Mouse (Mus musculus): ENCODE measurements at regions not wholly inside any gene's neighbourhood (a gene's known extent, or its start where the extent isn't known, plus 50 kb on each side); places are given as distances from the start of the nearest gene placed in this dataset.

DNA sequence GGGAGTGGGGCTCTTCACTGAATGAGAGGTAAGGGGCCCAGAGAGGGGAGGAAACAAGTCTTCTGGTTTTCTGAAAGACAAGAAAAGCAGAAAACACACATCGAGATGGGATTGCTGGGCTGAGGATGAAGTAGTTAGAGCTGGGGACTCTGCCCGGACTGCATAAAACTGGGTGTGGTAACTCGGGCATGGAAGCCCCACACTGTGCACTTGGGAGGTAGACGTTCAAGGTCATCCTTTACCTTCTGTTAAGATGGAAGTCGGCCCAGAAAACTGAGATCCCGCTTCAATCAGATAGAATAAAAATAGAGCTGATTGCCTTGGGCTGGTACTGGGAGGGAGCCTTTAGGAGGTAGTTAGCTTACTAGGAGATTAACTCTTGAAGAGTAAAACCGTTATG, 107.2 kb downstream of the Rassf10 start:
- peak; percentile 34 to 69 for DNase-seq

DNA sequence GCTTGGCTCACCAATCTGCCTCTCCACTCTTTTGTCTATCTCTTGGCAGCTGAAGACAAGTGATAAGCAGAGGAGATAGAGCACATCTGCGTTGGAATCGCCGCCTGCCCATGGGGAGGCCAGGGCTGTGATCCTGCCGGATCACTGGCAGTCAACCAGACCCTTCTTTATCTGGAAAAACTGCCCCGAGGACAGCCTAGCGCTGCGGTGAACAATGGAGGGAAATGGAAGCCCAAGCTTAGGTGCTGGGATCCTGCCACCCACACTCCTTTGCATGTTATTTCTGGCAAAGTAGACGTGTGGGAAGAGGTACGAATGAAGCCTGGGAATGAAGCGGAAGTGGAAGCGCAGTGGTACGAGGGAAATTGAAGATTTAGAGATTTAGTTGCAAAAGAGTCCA, 112.8 kb downstream of the Rassf10 start:
- no peak for DNase-seq

DNA sequence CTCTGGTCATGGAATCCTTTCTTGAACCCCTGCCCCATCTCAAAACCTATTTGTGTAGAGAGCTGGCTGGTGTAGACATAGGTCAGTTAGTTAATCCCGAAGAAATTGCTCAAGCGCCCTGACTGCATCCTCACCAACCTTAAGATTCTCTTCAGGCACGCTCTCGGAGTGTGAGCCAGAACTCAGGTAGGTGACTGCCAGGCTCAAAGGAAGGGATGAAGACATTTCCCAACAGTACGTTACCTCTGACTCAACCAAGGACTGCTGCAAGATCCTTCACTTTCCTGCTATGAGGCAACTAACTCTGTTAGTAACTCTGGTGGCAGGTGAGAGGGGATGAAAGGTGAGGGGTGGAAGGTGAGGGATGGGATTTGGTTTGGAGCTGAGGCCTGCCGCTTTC, 114.5 kb downstream of the Rassf10 start:
- no peak for DNase-seq

DNA sequence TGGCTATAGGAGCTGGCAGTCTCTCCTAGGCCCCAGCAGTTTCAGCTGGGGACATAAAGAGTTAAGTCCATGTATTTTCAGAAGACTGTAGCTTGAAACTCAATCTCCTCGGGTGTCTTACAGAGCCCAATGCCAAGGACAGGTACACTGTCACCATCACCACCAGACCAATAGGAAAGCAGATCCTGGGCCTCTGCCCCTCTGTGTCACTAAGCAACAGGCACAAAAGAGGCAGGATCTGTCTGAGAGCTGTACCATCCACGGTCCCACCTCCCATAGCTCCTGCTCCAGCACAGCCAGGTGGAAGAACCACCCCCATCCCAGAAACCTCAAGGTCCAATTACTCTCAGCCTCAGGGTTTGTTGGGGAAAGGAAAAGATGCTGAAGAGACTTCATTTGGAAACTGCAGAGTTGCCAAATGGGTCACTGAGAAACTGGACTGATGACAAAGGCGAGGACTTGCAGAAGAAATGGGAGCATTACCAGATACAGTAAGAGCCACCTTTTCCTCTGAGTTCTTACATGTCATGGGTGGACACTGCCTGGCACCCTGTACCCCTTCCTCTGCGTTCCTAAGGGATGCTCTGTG, 115.7 kb downstream of the Rassf10 start:
- DNase-seq: peak; percentile 44 to 49

DNA sequence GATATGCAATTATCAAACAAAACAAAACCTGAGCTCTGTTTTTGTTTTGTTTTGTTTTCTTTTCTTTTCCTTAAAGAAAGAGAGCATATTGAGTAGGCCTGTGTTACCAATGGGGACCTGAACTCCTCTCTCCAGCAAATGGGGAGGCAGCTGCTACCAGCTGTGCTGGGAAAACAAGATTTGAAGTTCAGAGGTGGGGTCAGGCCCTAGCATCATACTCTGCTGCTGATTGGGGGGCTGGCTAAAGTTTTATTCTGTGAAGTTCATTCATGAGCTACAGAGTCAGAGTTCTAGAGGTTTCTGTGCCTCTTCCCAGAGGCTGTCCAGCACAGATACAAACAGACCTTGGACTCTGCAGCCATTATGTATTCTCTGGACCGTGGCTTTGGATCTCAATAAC, 117.7 kb downstream of the Rassf10 start:
- no peak for DNase-seq

DNA sequence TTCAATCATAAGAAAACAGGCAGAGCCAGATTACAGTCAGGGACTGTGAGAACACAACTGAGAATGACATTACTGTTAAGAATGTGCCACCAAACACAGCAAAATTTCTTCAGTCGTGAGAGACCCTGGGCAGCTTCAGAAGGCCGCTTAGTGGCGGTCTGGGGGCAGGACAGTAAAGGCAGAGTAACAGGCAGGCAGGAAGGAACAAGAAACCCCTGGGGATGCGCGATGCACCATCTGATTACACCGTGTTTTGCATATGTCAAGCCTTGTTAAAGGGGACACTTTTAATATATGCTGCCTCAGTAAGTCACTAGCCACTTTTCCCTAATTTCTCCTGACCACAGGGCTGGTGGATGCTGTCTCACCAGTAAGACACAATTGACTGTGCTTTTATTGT, 120.0 kb downstream of the Rassf10 start:
- no peak for DNase-seq

DNA sequence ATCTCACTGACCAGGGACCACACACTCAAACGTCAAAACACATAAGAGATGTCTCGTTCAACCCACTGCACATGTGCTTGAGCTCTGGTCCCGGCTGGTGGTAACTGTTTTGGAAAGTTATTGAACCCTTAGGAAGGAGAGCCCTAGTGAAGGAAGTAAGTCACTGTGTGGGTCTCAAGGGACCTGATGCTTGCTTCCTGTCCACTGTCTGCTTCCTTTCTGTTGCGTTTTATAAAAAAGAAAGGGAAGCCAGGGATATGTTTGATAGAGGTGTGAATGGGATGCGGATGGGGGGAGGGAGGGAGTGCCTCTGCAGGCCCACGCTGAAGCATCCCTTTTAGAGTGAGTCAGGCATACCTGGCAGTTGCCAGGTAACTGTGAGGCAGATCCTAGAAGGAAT, 121.6 kb downstream of the Rassf10 start:
- no peak for DNase-seq

DNA sequence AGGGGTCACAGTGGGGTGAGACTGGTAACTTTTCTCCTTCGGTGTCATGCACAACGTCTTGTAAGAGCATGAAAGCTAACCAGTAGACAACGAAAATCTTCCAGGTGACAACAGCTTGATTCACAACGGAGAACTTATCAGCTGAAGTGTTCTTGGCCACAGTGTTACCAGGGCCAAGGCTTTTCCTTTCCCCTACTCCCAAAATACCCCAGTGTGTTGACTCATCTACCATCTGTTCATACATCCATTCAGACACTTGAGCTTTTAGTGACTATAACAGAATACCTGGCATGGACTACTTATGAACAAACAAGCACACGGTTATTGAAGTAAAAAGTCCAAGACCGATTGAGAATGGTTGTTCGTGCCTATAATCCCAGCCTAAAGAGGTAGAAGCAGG, 122.5 kb downstream of the Rassf10 start:
- DNase-seq: no peak

DNA sequence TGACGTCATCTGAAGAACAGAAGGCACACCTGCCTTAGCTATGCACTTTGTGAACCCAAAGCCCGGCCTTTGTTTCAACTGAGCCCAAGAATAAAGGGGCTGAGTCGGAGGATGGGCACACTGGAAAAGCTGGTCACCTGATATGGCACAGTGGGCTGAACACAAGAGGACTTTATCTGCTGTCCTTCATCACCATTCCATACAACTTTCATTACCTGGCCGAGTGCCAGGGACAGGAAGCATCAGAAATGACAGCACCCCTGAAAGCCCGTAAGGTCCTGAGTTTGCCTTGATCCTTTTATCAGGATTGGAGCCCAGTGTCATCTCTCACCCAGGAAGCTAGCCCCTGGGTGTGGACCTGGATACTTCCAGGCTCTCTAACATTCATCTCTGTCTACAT, 126.1 kb upstream of the Arntl start:
- no peak for DNase-seq

DNA sequence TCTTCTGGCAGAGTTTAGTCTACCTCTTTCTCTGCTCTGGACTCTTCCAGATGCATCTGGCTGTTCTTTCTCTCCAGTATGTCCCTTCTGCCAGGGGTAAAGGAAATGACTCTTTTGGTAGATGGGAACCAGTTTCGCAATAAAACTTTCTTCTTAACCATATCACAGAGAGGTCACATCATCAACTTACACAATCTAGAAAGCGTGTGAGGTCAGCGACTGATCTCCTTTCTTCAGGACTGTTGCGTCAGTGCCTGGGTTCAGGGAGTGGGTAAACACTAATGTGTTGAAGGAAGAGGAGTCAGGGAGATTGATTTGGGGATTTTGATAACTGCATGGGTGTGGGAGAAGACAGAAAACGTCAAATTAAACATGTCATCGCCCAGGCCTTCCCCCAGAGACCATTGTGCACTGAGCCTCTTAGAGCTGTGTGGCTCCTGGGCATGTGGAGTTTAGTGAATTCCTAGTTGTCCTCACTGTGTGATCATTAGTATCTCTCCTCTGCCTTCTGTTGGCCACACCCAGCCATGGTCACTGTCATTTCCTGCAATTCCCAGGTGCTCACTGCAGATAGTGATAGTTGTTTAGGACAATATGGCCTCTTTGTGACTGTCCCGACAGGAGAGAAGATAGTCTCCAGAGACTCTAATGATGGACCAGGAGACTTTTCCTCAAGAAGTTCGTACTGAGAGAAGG, 122.2 kb upstream of the Arntl start:
- no peak for DNase-seq

DNA sequence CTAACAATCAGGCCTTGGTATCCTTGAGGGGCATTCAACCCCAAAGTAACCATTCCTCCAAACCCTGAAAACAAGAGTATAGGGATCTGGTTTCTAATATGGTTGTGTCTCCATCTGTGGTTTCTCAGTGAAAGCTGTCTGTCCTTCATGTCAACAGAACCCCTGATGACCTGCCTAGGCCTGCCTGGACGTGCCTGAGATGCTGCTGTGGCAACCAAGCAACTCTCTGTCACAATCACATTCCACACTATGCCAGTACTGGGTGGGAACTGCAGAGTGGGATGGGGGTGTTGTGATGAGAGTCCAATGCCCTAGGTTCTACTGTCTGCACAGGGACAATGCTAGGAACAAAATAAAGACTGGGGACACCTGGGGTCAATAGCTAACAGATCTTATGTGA, 121.1 kb upstream of the Arntl start:
- no peak for DNase-seq

DNA sequence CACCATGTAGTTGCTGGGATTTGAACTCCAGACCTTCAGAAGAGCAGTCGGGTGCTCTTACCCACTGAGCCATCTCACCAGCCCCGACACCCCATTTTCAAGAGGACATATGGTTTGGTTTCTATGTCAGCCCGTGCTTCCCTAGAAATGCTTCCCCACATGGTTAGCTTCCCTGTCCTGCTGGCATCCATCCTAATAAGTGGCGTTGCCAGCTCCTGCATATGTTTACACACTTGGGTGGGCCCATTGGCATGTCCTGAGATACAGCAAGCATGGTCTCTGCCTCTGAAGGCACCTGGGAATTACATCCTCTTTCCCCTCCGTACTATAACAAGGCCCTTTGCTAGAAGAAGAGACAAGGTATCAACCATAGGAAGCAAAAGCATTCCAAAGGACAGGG, 119.6 kb upstream of the Arntl start:
- peak; percentile 70 to 77 for DNase-seq

DNA sequence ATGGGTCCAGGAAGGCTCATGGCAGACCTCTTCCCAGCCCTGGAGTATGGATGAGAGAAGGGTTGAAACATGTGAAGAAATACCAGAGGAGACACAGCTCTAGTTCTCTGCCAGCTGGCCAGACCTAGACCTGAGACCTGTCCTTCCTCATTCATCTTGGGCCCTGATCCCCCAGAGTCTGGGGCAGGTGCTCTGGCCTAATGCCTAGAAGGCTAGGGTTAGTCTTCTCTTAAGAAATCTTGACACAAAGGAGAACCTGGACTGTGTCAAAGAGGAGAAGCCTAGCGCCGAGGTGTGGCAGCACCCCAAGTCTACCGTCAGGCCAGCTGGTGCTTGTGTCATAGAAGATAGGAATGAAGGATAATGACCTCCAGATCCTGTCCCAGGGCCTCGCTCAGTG, 118.2 kb upstream of the Arntl start:
- no peak for DNase-seq

DNA sequence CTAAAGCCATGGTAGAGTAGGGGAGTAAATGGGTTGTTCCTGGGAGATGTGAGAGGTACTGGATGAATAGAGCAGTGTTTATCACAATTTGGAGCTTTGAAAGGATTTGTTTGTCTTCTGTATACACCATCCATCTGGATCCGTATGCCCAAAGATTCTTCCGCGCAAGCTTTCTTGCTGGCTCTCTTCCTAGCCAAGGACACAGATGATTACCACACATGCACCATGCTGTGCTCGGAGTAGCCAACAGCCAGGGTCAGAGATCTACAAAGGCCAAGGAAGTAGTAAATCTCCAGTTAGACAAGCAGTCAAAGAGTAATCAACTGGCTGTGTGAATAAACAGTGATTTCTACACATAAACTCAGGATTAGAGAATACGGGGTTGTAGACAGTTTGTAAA, 113.3 kb upstream of the Arntl start:
- DNase-seq: peak in 1 of 2 experiments; percentile 34

DNA sequence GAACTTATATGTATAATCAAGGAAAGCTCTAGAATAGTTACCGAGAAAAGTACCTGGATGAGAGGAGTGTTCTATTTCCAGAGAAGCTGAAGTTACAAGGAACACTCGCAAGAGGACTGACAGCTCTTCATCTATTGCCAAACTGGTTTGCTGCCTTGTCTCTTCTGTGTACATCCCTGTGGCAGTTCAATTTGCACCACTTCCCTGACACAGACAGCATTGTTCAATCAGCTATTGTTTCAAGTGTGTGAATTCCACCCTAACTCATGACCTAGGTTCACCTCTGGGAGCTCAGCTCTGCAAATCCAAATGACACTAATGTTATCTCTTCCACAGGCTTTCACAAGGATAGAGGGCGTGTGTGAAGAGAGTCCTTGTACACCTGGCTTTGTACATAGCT, 112.2 kb upstream of the Arntl start:
- no peak for DNase-seq

DNA sequence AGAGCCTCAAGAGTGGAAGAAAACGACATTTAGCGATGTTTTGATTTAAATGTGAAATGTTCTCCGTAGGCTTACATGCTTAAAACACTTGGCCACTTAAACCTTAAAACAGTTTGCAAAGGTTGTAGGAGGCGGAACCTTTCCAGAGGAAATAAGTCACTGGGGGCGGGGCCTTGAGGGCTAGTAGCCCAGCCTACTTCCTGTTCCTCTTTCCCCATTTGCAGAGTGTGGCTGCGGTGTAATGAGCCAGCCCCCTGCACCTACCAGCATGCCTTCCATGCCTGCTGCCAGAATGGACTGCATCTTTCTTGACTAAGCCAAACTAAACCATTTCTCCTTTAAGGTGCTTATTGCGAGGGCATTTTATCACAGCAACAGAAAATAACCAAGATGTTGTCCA, 103.0 kb upstream of the Arntl start:
- no peak for DNase-seq

DNA sequence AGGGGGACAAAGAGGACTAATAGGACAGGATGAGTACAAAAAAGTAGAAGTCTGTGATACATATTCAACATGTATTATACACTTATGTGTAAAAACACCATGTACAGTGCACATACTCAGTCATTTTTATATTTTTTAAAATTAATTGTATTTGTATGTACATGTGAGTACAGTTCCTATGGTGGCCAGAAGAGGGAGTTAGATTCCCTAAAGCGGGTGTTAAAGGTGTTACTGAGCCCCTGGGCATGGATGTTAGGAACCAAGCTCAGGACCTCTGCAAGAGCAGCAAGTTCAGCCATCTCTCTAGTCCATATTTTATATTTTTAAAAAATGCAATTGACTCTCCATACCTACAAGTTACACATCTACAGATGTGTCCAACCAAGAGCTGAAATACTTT, 101.9 kb upstream of the Arntl start:
- DNase-seq: no peak

DNA sequence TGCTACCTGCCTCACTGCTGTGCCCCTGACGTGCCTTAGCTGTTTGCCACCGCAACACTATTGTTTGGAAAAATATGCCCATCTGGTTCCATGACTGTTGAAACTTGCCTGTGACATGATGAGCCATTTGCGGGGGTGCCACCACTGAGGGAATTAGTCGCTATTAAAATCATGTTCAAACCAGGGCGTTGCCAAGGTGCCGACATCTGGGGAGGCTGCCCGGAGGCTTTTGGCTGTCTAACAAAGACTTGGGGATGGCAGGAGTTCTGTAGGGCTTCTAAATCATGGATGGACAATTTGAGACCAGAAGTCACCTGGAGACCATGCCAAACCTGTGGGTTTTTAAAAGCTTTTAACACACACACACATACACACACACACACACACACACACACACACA, 100.5 kb upstream of the Arntl start:
- no peak for DNase-seq

DNA sequence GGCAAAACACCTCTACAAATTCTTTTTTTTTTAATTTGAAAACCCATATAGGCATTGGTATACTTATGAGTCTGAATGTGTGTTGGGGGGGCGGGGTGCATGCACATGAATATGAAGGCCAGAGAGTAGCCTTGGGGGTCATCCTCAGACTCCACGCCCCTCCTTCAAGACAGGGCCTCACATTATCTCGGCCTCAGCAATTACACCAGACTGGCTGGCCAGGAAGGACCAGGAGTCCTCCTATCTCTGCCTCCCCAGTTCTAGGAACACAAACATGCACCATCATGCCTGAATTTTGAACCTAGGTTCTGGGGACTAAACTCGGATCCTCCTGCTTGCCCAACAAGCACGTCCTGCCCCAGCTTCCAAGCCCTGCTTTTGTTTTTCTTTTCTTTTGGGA, 99.3 kb upstream of the Arntl start:
- DNase-seq: no peak

DNA sequence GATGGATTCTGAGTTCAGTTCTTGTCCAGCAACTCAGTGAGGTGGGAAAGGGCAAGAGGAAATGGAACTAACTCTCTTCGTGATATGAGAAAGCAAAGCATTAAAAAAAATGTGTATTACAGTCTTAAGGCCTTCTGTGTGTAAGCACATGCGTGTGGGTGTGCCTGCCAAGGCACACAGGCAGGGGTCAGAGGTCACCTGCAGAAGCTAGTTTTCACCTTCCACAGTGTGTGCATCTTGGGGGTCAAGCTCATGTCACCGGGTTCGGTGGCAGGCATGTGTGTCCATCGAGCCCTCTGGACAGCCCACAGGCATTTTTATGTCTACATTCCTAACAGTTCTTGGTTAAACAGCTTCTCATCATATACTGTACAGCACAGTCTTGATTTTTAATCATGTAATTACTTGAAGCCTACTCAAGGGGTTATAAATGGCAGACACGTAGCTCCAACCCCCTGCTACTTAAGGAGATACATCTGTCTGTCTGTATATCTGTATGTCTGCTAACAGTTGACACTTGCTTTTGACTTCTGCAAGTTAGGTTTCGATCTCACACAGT, 98.7 kb upstream of the Arntl start:
- DNase-seq: no peak

DNA sequence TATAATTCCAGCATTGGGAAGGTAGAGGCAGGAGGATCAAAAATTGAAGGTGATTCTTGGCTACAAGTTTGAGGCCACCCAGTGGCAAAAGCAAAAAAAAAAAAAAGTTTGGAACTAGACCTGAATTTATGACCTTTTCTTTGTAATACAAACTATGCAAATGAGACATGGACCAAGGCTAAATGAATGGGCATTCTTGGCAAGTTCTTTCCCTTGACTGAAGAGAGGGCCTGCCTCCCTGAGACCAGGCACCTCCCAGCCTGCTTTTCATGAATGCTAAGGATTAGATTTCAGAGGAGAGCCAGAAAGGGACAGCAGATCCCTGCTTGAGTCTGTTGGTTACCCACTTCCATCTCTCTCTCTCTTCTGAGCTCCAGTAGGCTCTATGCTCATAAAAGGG, 97.8 kb upstream of the Arntl start:
- no peak for DNase-seq

DNA sequence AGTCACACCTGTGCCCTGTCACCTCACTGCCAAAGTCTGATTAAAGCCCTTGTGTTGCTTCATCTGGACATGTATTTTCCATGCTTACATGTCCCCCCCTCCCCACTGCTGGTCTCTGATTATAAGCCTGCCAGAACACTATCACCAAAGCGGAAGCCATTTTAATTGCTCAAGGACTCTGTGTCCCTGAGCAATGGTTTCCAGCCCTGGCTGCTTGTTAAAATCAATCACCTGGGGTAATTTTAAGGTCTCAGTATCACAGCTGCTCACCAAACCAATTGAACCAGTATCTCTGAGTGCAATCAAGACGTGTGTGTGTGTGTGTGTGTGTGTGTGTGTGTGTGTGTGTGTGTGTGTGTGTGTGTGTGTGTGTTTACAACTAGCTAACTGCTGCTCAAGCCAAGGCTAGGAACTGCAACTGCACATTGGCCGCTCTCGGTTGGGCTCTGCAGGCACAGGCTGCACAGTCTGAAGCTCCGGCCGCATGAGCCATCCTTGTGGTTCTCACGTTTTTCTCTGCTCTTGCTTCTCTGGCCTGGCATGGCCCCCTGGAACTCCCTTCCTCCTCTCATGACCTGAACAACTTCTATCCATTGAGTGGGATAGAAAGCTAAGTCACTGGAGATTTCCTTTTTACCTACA, 96.3 kb upstream of the Arntl start:
- no peak for DNase-seq

DNA sequence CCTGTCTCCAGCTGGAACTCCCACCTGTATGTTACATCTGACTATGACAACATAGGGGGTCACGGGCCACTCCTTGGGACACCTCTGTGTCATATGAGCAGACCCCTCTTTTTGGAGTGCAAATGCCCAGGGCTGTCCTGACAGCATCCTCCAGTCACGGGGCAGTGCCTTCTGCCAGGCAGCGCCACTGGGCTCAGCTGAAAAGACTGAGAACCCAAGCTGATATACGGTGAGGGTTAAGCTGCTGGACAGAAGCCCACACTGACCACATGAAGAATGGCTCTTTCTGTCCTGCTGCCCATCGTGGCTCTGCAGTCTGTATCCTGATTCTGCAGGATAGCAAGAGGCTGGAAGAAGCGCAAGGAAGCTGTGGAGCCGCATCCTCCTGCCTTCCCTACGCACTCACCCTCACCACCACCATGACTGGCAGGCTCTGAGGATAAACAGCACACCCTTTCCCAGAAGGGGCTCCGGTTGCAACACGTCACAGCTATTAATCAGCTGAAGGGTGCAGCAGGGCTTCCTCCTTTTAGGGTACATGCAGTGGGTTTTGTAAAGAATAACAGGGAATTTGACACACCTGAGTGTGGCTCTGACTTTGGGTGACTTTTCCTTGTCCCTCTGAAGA, 93.9 kb upstream of the Arntl start:
- peak; percentile 76 for DNase-seq

DNA sequence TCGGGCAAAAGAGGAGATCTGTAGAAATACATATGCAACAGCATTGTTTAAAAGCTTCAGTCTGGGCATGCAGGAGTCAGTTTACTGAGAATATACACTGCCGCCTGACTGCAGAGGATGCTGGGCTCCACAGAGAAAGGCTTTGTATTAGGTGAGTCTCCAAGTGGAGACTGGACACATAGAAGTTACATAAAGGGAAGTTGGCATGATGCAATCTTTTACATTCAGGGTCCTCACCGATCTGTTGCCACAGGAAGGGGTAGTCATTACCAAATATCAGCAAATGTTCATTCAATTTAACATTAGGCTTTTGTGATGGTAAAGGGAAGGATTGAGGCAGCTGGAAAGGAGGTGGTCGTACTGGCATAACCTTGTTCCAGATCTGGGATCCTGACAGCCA, 89.7 kb upstream of the Arntl start:
- DNase-seq: no peak

Measured in cerebellum, postnatal 14 days (tissue).